Mouse (Mus musculus): ENCODE results near the gene Sh3bgrl.

- no peak for TF ChIP-seq CTCF (IDR thresholded peaks at IDR 0.05)
- TF ChIP-seq EP300 (IDR thresholded peaks at IDR 0.05) = no peak
Measured at GRCm38 (mm10) chrX:109113401-109114280, 18.5 kb downstream of the Sh3bgrl start.

All from lung, postnatal 0 days (tissue).